Mouse (Mus musculus): ENCODE data around the gene Larp4.

The Larp4 gene

GRCm38 (mm10) chr15:100006180-100006579 lies 36.3 kb downstream of the Larp4 start:
- DNase-seq, result no peak

GRCm38 (mm10) chr15:100018280-100018899 lies 48.5 kb downstream of the Larp4 start:
- DNase-seq, result no peak

- DNase-seq, result no peak
Observed at GRCm38 (mm10) chr15:100021175-100021574, 51.3 kb downstream of the Larp4 start.

GRCm38 (mm10) chr15:100022923-100023322 lies 53.1 kb downstream of the Larp4 start:
- DNase-seq, result peak; percentile 14 to 15

GRCm38 (mm10) chr15:100025076-100025834 lies 55.4 kb downstream of the Larp4 start:
- DNase-seq, result no peak

GRCm38 (mm10) chr15:100028133-100028532 lies 58.3 kb downstream of the Larp4 start:
- DNase-seq, result no peak

GRCm38 (mm10) chr15:100029497-100029896 lies 59.6 kb downstream of the Larp4 start:
- DNase-seq, result no peak

- no peak for DNase-seq
Observed at GRCm38 (mm10) chr15:100029900-100030299, 60.0 kb downstream of the Larp4 start.

GRCm38 (mm10) chr15:100032546-100032945 lies 62.7 kb downstream of the Larp4 start:
- DNase-seq, result no peak

- peak; percentile 95 to 97 for DNase-seq
Observed at GRCm38 (mm10) chr15:100038470-100038971, 68.7 kb downstream of the Larp4 start, which contains the start of gene Dip2b. Gene Dip2b (plus strand): TSS chr15:100038664.

GRCm38 (mm10) chr15:100039001-100039701 lies 69.3 kb downstream of the Larp4 start:
- DNase-seq, result peak; percentile 74 to 79

GRCm38 (mm10) chr15:100040541-100041266 lies 70.8 kb downstream of the Larp4 start:
- peak in 1 of 2 experiments; percentile 16 for DNase-seq

GRCm38 (mm10) chr15:100041267-100042047 lies 71.6 kb downstream of the Larp4 start:
- DNase-seq, result no peak

- DNase-seq, result no peak
Observed at GRCm38 (mm10) chr15:100042048-100042400, 72.2 kb downstream of the Larp4 start.

- no peak for DNase-seq
Observed at GRCm38 (mm10) chr15:100045576-100045975, 75.7 kb downstream of the Larp4 start.

GRCm38 (mm10) chr15:100049496-100050087 lies 79.7 kb downstream of the Larp4 start:
- no peak for DNase-seq

GRCm38 (mm10) chr15:100050940-100051339 lies 81.1 kb downstream of the Larp4 start:
- DNase-seq, result no peak

- DNase-seq, result no peak
Observed at GRCm38 (mm10) chr15:100052726-100053125, 82.9 kb downstream of the Larp4 start.

GRCm38 (mm10) chr15:100056397-100056908 lies 86.6 kb downstream of the Larp4 start:
- DNase-seq, result no peak

GRCm38 (mm10) chr15:100057698-100058097 lies 87.8 kb downstream of the Larp4 start:
- DNase-seq, result no peak

- no peak for DNase-seq
Observed at GRCm38 (mm10) chr15:100058143-100058542, 88.3 kb downstream of the Larp4 start.

Data from thymus, postnatal 36 days (tissue).